Mouse (Mus musculus) layer of hippocampus, postnatal 36 days (tissue): ENCODE measurements around the gene Akr1b10. TPM values are rescaled to one million over a fixed set of nuclear protein-coding genes. Genes with fewer than 3 reads are reported as not detected.
"Not testable (repeated sequence)": the region's sequence is repeated elsewhere in the genome, so short reads cannot be mapped to it uniquely, and the experiment has no call there.

Experiments
- DNase-seq, 2 experiments: peaks; one replicate each; pipeline ENCODE4 v3.0.0; 2022
- total RNA-seq, 2 experiments: library from RNA; stranded (reverse); gene quantifications; 2 replicates each; pipeline ENCODE4 v1.2.3; 2021

The Akr1b10 gene
- total RNA-seq, 2 experiments from 2014 or later, result 24.8 to 25.1 TPM

DNA sequence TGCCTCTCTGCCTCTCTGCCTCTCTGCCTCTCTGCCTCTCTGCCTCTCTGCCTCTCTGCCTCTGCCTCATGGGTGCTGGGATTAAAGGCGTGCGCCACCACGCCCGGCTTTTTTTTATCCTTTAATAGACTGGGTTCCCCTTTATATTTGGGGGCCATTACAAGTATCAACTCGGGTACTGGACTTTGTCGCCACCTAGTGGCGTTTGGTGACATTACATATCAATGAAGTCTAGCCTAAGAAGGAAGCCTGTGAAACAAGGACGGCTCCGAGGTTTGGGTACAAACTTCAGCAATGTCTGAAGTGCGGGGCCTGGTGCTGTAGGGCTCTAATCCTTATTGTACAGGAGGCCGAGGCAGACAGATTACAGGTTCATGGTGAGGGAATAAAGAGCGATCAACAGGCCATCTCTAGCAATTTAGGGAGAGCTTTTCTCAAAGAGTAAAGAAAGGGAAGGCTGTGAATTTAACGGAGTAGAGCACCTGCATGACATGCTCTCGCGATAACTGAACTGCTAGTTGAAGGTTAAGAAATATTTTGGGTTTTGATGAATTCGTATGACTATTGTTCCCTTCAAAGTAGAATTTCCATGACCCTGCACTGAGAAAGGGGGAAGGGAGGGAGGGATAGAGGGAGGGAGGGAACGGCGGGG is 12.2 kb upstream of the Akr1b10 start:
- DNase-seq, result peak; percentile 63 to 76

GRCm38 (mm10) chr6:34373841-34374240 is 10.2 kb upstream of the Akr1b10 start:
- no peak for DNase-seq

GRCm38 (mm10) chr6:34375888-34376287 is 8.1 kb upstream of the Akr1b10 start:
- DNase-seq, result not testable (repeated sequence)

DNA sequence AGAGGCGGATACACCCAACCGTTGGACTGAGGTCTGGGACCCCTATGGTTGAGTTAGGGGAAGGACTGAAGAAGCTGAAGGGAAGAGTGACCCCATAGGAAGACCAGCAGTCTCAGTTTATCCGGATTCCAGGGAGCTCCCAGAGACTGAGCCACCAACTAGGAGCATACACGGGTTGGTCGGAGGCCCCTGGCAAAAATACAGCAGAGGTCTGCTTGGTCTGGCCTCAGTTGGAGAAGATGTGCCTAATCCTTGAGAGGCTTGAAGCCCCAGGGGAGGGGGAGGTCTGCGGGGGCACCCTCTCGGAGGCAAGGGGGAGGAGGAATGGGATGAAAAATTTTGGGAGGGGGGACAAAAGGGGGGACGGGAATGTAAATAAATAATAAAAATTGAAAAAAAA is 617 bp upstream of the Akr1b10 start:
- DNase-seq, result no peak

DNA sequence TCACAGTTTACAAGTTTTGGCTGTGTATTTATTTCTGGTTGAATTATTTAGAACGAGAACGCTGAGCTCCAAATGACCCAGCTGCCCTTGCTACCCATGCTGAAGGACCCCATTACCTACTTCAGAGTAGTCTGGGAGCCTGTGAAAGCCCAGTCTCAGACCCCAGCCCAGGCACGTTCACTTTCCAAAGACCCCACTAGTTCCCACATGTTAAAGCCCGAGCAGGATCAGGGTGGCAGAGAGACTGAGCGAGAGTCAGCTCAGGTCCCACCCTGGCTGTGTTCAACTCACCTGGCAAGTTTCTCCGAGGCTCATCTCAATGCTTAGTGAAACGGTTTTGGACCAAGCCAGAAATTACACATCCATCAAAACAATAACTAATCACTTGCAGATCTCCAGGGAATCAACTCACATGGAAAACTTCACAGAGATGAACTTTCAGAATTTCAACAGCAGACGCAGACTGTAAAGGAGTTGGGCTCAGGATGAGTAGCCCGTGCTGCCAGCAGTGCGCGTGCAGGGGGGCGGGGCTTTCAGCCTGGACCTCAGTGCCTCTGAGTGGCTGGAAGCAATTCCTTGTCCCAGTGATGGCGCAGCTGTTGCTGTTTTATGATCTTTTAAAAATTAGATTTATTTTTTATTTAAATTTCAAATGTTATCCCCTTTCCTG is 818 bp downstream of the Akr1b10 start:
- DNase-seq, result peak in 1 of 2 experiments; percentile 15

GRCm38 (mm10) chr6:34388420-34389156 is 4.6 kb downstream of the Akr1b10 start:
- no peak for DNase-seq

DNA sequence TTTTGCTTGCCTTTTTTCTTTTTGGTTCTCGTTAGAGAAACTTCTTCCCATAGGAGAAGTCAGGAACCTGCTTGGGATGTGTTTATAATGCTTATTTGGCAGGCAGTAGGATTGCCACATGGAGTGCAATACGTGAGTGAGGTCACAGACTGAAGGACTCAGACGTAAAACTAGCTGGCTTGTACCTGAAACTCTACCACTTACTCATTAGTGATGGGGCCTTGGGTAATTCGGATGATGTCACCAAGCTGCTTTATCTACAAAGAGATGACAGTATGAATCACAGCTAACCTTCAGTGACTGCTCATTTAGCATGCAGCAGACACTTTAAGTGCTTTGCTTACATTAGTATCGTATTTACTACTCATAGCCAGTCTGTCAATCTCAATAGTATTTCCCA is 11.9 kb downstream of the Akr1b10 start:
- DNase-seq, result no peak

- no peak for DNase-seq
Measured at GRCm38 (mm10) chr6:34398431-34398830, 14.4 kb downstream of the Akr1b10 start.

DNA sequence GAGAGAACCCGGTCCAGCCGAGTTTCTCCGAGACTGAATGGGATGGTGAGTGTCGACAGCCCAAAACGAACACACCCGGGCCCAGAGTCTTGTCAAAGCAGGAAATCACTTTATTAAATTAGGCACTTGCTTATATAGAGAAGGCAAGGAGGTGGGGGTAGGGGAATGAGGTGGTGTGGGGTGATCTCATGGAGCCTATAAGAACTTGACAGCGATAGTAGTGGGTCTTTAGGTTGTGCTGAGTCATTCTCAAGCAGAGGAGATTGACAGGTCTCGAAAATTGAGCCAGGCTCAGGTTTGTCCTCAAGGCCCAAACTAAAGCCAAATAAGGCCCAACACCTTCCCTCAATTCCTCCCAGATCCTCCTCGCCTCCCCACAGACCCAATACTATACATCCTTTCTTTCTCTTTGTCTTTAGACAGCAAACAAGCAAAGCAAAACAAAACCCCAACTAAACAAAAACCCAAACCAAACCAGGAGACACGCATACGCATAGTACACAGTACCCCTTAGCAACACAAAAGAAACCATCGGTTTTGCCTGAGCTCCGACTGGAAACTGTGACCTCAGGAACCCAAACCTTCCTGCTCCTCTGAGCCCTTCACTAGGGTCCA is 15.7 kb downstream of the Akr1b10 start:
- no peak for DNase-seq

GRCm38 (mm10) chr6:34400696-34401095 is 16.7 kb downstream of the Akr1b10 start:
- no peak for DNase-seq

GRCm38 (mm10) chr6:34406746-34407145 is 22.7 kb downstream of the Akr1b10 start:
- no peak for DNase-seq

- DNase-seq, result no peak
Measured at GRCm38 (mm10) chr6:34407403-34407802, 23.4 kb downstream of the Akr1b10 start.

- no peak for DNase-seq
Measured at GRCm38 (mm10) chr6:34412023-34412422, 28.0 kb downstream of the Akr1b10 start, which contains the start of gene Akr1b7. Gene Akr1b7 (plus strand): TSS chr6:34412334.

GRCm38 (mm10) chr6:34412688-34413087 is 28.7 kb downstream of the Akr1b10 start:
- no peak for DNase-seq

DNA sequence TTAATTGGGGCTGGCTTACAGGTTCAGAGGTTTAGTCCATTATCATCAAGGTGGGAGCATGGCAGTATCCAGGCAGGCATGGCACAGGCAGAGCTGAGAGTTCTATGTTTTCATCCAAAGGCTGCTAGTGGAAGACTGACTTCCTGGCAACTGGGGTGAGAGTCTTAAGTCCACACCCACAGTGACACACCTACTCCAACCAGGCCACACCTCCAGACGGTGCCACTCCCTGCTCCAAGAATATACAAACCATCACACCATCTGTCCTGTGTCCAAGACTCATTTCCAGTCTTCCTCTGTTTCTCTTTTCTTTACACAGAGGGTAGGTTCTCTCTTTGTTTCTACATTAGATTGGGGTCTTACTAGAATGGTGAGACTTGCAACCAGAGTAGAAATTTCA is 29.4 kb downstream of the Akr1b10 start:
- not testable (repeated sequence) for DNase-seq

DNA sequence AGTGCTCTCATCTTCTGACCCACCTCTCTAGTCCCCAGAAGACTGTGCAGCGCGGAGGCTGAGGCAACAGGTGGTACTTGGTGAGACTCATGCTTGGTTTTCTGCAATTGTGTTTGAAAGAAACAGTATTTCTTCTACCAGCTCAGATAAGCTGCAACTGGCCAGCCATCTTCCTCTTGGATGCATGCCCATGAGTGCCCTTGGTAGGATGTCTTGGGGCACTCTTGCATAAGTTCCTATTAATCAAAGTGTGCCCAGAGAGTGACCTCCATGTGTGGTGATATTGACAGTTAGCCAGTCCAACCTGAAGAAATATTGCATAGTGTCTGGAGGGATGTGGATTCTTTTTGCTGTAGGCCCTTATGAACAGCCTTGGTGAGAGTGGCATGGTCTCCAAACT is 32.5 kb downstream of the Akr1b10 start:
- no peak for DNase-seq

- DNase-seq, result no peak
Measured at GRCm38 (mm10) chr6:34419071-34419470, 35.1 kb downstream of the Akr1b10 start.

DNA sequence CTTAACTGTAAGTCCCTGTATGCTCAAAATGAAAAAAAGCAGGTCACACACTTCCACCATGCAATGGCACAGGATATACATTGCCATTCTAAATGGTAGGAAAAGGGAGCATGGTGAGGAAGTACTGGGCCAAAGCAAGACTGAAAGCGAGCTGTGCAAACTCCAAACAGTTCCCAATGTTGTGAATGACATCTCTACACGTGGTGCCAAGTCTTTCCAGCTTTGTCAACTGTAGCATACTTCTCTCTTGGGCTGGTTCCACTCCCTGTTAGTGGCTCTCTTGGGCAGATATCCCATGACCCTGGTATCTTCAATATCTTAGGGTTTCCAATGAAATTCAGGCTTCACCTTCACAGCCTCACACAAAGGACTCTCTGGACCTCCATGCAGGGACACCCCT is 55.0 kb downstream of the Akr1b10 start:
- DNase-seq, result no peak

DNA sequence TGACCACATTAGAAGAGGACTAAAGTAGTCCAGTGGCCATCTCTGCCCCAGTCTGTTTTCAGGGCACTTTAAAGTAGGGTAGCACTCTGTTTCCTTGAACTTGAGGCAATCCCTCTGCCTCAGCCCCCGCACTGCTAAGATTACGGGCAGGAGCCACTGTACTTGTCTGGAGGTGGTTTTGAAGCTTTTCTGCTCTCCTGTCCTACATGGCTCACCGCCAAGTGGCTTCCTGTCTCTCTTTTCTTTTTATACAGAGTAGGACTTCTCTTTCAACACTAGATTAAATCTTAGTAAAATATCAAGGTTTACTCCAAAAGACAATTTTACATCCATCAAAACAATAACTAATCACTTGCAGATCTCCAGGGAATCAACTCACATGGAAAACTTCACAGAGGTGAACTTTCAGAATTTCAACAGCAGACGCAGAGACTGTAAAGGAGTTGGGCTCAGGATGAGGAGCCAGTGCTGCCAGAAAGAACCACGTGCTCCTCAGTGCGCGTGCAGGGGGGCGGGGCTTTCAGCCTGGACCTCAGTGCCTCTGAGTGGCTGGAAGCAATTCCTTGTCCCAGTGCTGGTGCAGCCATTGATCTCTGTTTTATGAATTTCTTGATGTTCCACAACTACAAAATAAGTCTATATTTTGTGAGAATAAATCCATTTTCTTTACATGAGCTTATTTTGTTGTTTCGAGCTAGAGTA is 57.7 kb downstream of the Akr1b10 start:
- DNase-seq, result no peak

- no peak for DNase-seq
Measured at GRCm38 (mm10) chr6:34443791-34444190, 59.8 kb downstream of the Akr1b10 start.
